Mouse (Mus musculus): ENCODE data around the gene Ctu2.

Ctu2 gene

GRCm38 (mm10) chr8:122445203-122445602, 30.7 kb upstream of the Ctu2 start:
- DNase-seq (ENCODE audit: extremely low spot score, low spot score), result no peak

- no peak for DNase-seq (ENCODE audit: extremely low spot score, low spot score)
Observed at GRCm38 (mm10) chr8:122451161-122451703, 24.7 kb upstream of the Ctu2 start.

- DNase-seq (ENCODE audit: extremely low spot score, low spot score), result no peak
Observed at GRCm38 (mm10) chr8:122452154-122452553, 23.8 kb upstream of the Ctu2 start.

DNA sequence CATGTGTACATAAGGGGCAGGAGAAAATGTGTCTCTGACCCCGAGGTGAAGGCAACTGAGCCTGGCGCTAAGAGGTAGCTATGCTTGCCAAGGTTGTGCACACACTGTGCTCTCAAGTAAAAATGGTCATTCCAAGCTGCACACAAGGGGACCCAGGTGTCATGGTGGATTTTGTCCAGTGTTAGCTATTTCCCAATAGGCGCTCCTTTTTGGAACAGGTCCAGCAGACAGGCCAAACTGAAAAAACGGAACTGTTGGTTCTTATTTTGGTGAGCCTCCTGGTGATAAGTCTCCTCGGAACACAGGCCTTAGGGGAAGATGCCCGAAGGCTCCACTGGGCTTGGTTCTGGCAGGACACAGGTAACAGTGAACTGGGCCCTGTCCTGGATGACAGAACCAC, 21.5 kb upstream of the Ctu2 start:
- no peak for DNase-seq (ENCODE audit: extremely low spot score, low spot score)

DNA sequence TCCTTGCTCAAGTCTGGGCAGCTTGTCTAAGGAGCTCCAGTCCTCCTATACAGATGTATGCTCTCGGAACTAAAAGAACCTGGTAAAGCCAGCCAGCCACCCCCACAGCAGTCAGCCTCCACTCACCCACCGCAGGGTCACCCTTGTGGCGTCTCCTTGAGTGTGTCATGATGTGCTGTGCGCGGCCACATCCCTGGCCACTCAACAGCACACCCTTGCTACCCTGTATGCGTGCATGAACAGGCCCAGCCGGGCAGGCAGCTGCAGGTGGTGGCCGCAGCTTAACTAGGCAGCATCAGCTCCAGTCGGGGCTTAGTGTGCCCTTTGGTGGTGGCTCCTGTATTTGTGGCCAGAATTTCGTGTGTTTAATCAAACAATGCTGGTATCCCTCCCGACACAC, 18.8 kb upstream of the Ctu2 start:
- DNase-seq (ENCODE audit: extremely low spot score, low spot score), result no peak

- no peak for DNase-seq (ENCODE audit: extremely low spot score, low spot score)
Observed at GRCm38 (mm10) chr8:122459218-122459900, 16.6 kb upstream of the Ctu2 start.

DNA sequence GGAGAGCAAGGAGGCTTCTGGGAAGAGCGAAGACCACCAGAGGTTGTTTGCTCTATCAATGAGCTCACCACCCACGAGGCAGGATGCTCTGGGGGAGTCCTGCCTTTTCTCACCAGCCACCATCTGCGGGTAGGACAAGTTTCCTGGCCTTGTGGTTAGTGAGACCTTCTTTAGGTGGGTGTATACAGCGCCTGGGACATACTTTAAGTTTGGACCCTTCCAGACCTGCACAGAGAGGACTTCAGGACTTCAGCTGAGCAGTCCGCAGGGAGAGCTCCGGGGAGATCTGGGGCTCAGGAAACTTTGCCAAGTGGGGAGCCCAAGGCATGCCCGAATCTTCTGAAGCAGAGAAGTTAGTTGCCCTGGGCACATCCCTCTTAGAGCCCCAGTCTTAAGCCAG, 16.0 kb upstream of the Ctu2 start:
- DNase-seq (ENCODE audit: extremely low spot score, low spot score), result no peak

GRCm38 (mm10) chr8:122460524-122461472, 15.1 kb upstream of the Ctu2 start, which contains the start of gene Snai3:
Gene Snai3 (minus strand): TSS chr8:122460733.
- DNase-seq (ENCODE audit: extremely low spot score, low spot score), result peak; percentile 39

DNA sequence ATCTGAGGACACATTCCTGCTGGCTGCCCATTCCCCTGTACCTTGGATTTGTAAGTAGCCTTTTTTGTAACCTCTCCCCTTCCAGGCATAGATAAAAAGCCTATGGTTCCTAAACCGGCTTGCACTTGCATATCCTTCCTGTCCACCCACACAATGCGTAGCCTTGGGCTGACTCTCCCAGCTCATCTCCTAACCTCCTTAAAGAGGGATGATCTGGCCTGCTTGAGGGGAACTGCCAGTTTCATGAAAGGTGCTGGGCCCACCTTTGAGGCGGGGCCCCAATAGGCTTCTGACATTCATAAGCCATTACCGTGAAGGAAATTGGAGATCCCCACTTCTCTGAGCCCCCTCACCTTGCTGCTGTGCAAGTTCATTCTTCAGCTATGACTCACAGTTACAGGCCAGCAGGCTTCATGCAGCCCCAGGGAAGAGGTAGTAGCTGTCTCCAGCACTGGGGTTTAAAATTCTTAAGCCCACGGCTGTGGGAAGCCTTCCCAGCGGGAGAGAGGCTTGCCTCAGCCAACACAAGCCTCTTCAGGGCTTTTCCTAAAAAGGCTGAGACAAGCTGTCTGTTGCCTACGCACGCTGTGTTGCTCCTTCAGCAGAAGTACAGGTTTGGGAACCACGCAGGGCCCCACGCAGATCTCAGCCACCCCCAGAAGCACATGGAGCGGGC, 14.3 kb upstream of the Ctu2 start:
- no peak for DNase-seq (ENCODE audit: extremely low spot score, low spot score)

DNA sequence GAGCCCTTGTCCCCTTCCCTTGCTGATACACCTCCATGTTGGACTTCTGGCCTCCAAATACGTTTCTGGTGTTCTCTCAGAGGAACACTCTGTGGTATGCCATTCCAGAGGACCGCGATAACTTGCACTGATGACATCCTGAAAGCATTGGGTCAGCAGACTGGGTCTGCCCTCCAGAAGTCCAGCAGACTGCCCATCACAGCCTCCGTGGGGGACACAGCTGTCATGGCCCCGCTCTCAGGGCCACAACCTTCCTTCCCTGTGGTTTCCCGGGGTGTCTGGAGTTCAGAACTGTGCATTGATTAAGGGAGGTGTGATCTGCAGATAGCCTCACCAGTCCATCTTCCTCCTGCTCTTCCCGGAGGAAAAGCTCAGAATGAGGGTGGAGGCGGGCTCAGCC, 13.4 kb upstream of the Ctu2 start:
- no peak for DNase-seq (ENCODE audit: extremely low spot score, low spot score)

- DNase-seq (ENCODE audit: extremely low spot score, low spot score), result no peak
Observed at GRCm38 (mm10) chr8:122463651-122464640, 12.0 kb upstream of the Ctu2 start.

- no peak for DNase-seq (ENCODE audit: extremely low spot score, low spot score)
Observed at GRCm38 (mm10) chr8:122464985-122465384, 11.0 kb upstream of the Ctu2 start.

DNA sequence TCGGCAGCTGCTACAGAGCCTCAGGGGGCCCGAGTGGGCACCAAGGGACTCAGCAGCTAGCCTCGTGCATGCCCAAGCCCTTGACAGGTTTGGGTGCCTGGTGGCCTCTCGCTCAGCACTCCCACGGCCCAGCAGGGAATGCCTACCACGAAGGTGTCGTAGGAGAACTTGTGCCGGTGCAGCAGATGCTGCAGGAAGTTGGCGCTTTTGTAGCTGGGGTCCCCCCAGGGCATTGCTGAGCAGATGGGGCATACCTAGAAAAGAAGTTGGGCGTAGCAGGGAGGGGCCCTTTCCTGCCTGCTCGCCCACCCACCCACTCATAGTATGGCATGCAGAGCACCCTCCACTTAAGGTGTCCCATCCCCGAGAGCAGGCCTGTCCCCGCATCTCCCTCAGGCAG, 8.1 kb upstream of the Ctu2 start:
- DNase-seq (ENCODE audit: extremely low spot score, low spot score), result no peak

DNA sequence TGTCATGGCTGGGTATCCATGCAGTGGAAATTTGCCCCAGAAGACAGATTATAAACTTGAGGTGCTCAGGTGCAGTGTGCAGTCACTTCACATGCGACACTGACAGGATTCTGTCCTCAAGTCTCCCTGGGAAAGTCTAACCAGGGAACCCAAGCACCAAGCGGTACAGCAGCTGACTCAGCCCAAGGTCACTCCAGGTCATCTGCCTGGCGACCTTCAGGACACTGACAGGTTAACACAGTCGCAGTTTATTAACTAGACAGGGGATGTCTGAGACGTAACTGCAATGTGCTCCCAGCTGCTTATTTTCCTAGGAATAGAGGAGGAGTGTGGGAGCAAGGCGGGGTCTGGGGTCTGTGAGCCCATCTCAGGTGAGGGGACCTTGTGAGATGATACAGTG, 6.5 kb upstream of the Ctu2 start:
- no peak for DNase-seq (ENCODE audit: extremely low spot score, low spot score)

GRCm38 (mm10) chr8:122469965-122470364, 6.0 kb upstream of the Ctu2 start:
- no peak for DNase-seq (ENCODE audit: extremely low spot score, low spot score)

DNA sequence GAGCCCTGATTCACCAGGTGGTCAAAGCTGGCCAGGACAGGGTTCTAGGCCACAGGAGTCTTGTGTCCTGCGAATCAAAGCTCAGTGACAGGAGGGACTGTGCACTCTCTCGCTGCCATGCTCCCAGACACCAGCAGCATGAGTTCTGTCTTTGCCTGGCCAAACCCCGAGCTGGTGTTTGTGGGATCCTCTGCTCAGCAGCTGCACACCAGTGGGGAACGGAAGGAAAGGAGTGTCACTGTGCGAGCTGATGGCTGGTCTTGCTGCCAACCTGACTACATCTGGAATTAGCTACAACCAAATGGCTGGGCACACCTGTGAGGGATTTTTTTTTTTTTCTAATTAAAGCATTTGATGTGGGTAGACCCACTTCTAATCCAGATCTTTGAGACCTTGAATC, 5.3 kb upstream of the Ctu2 start:
- DNase-seq (ENCODE audit: extremely low spot score, low spot score), result no peak

DNA sequence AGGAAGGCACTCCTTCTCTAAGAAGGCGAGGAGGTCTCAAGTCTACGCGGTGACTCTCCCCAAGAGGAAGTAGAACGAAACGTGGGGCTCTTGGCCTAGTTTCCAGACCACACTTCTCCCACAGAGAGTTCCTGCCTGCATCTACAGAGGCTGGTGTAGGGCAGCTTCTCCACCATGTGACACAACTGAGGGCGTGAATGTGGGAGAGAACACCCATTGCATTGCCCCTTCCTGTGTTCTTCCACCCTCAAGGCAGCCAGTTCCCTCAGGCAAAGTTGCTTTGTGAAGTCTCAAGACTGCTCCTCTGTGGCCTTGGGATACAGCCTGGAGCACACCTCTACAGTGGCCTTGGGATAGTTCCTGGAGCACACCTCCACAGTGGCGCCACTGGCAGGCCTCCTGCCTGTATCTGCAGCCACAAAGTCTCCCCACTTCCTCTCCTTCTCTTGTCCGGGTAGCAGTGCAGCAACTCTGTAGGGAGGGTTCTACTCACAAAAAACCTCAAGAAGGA, 2.0 kb upstream of the Ctu2 start:
- DNase-seq (ENCODE audit: extremely low spot score, low spot score), result no peak

DNA sequence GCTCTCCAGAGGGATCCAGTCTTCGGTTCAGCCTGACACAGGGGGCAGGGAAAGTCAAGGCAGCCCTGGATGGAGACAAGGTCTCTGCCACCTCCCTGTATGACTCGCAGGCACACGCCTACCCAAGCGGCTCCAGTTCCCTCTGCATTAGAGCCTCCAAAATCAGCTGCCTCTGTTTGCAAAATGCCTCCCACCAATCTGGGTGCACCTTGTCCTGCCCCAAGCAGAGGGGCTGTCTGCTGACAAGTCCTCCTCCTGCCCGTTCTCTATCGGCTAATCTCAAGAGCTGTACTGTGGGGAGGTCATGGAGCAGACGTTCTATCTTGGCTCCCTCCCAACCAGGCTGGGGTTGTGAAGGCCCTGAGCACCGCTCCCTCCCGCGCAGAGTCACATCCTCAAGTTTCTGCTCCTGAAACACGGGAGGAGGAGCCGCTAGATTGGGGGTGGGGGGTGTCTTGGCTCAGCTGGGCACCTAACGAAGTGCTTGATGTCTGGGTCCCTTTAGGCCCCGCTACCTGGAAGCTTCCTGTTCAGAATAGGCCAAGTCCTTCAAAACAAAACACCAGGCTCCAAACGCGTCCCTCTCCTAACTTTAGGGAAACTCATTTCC, 887 bp upstream of the Ctu2 start:
- peak; percentile 32 for DNase-seq (ENCODE audit: extremely low spot score, low spot score)

DNA sequence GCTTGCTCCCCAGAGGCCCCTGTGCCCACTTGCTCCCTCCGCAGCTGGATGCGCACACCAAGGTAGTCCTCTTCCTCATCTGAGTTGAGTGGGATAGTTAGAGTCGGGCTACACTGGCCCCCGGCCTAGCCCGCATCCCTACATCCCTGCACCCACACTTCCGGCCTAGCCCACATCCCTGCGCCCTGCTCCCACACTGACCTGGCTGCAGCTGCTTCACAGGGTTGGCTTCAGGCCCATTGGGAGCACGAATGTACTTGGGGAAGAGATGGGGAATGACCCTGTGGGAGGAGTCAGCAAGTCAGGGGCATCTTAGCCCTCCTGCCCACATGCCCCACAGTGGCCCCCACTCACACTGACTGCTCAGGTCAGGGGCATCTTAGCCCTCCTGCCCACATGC, 6.5 kb downstream of the Ctu2 start:
- no peak for DNase-seq (ENCODE audit: extremely low spot score, low spot score)

DNA sequence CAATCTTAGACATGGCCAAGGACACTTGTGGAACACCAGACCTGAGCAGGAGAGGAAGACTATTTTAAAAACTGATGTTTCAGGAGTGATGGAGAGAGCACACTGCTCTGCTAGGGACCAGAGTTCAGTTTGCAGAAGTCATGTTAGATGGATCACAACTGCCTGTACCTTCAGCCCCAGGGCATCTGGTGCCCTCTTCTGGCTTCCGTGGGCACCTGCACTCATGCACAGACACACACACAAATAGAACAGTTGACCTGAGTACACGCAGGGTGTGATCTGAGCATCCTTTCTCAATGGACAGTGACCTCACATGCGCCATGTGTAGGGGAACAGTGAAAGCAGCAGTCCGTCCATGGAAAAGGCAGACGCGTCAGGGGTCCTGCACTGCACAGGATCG, 7.9 kb downstream of the Ctu2 start:
- DNase-seq (ENCODE audit: extremely low spot score, low spot score), result no peak

Data from neural tube, embryonic 10.5 days (tissue).